Mouse (Mus musculus) lung, adult 2 months (tissue): ENCODE measurements around the gene Ext2.

Source experiments
- CTCF ChIP-seq: fragments of 200-500 bp; IDR thresholded peaks from 2 replicates; pipeline ENCODE4 v1.5.1; 2011; ENCODE audit warnings: mild to moderate bottlenecking, low read length, control low read depth; ENCODE audit not compliant: insufficient read depth
- POLR2A ChIP-seq: fragments of 200-500 bp; IDR thresholded peaks from 2 replicates; pipeline ENCODE4 v1.6.1; 2011; ENCODE audit warnings: low read depth, mild to moderate bottlenecking, control low read depth, low read length, borderline replicate concordance; ENCODE audit errors: extremely low read depth

- TF ChIP-seq POLR2A (no peak), CTCF (no peak)
These were observed 161.3 kb downstream of the Ext2 start for GRCm38 (mm10) chr2:93661096-93661495.
